Mouse (Mus musculus): ENCODE measurements around the gene Lrrc8d. TPM values are rescaled to one million over a fixed set of nuclear protein-coding genes. Genes with fewer than 3 reads are reported as not detected.

The Lrrc8d gene
- polyA plus RNA-seq, 1 experiment from 2014 or later: 19.4 TPM

GRCm38 (mm10) chr5:105824827-105825226 is 125.1 kb downstream of the Lrrc8d start:
- no peak overlapping the region for H3K4me2 ChIP-seq
- H3K9ac ChIP-seq: no peak overlapping the region
- 80% methylated on average over 4 of the region's 4 CpGs for WGBS
- no peak for ATAC-seq (ENCODE audit: insufficient number of reproducible peaks, insufficient read depth, low FRiP score, low TSS enrichment, low read depth)
- peaks cover 21% of the 10 kb centered on the region for H3K4me1 ChIP-seq
- H3K4me3 ChIP-seq: no peak overlapping the region
- no peaks in the 10 kb centered on the region for H3K9me3 ChIP-seq
- H3K27me3 ChIP-seq: no peaks in the 10 kb centered on the region
- no peaks in the 10 kb centered on the region for H3K36me3 ChIP-seq
- H3K27ac ChIP-seq: no peak overlapping the region

GRCm38 (mm10) chr5:105826916-105827510 is 127.2 kb downstream of the Lrrc8d start:
- ATAC-seq (ENCODE audit: insufficient number of reproducible peaks, insufficient read depth, low FRiP score, low TSS enrichment, low read depth): no peak
- H3K9me3 ChIP-seq: no peaks in the 10 kb centered on the region
- H3K9ac ChIP-seq: no peak overlapping the region
- no peaks in the 10 kb centered on the region for H3K27me3 ChIP-seq
- H3K27ac ChIP-seq: no peak overlapping the region
- 49% methylated on average over 5 of the region's 5 CpGs for WGBS
- H3K4me2 ChIP-seq: no peak overlapping the region
- no peak overlapping the region for H3K4me3 ChIP-seq
- peaks cover 21% of the 10 kb centered on the region for H3K4me1 ChIP-seq
- no peaks in the 10 kb centered on the region for H3K36me3 ChIP-seq

- whole genome bisulfite sequencing: 90% methylated on average over 3 of the region's 3 CpGs
- no peak overlapping the region for H3K9ac ChIP-seq
- H3K9me3 ChIP-seq: no peaks in the 10 kb centered on the region
Observed at GRCm38 (mm10) chr5:105828050-105828449, 128.3 kb downstream of the Lrrc8d start.

GRCm38 (mm10) chr5:105829008-105829586 is 129.3 kb downstream of the Lrrc8d start:
- no peak overlapping the region for H3K4me3 ChIP-seq
- H3K27ac ChIP-seq: no peak overlapping the region

More at GRCm38 (mm10) chr5:105828050-105828449, 128.3 kb downstream of the Lrrc8d start:
- Histone ChIP-seq H3K36me3 (no peaks in the 10 kb centered on the region), H3K4me2 (no peak overlapping the region), H3K27ac (no peak overlapping the region), H3K4me1 (peaks cover 11% of the 10 kb centered on the region), H3K4me3 (no peak overlapping the region), H3K27me3 (no peaks in the 10 kb centered on the region)
- ATAC-seq (ENCODE audit: insufficient number of reproducible peaks, insufficient read depth, low FRiP score, low TSS enrichment, low read depth): no peak

GRCm38 (mm10) chr5:105832140-105832539 is 132.4 kb downstream of the Lrrc8d start:
- H3K9me3 ChIP-seq: no peaks in the 10 kb centered on the region
- H3K4me3 ChIP-seq: no peak overlapping the region
- no peak overlapping the region for H3K27ac ChIP-seq
- 62% methylated on average over 7 of the region's 7 CpGs for WGBS
- no peaks in the 10 kb centered on the region for H3K27me3 ChIP-seq
- no peak for ATAC-seq (ENCODE audit: insufficient number of reproducible peaks, insufficient read depth, low FRiP score, low TSS enrichment, low read depth)
- H3K36me3 ChIP-seq: no peaks in the 10 kb centered on the region
- no peak overlapping the region for H3K4me2 ChIP-seq
- no peak overlapping the region for H3K9ac ChIP-seq
- H3K4me1 ChIP-seq: no peaks in the 10 kb centered on the region

More at GRCm38 (mm10) chr5:105829008-105829586, 129.3 kb downstream of the Lrrc8d start:
- no peak overlapping the region for H3K4me2 ChIP-seq
- no peak overlapping the region for H3K9ac ChIP-seq
- H3K9me3 ChIP-seq: no peaks in the 10 kb centered on the region
- no peaks in the 10 kb centered on the region for H3K27me3 ChIP-seq
- H3K36me3 ChIP-seq: no peaks in the 10 kb centered on the region
- 44% methylated on average over 7 of the region's 7 CpGs for WGBS
- no peak for ATAC-seq (ENCODE audit: insufficient number of reproducible peaks, insufficient read depth, low FRiP score, low TSS enrichment, low read depth)
- H3K4me1 ChIP-seq: 0 out of 2 replicates have a peak, but pooled peaks cover 3% of the 10 kb centered on the region

- ATAC-seq (ENCODE audit: insufficient number of reproducible peaks, insufficient read depth, low FRiP score, low TSS enrichment, low read depth): no peak
Observed at GRCm38 (mm10) chr5:105833923-105834322, 134.2 kb downstream of the Lrrc8d start.

GRCm38 (mm10) chr5:105836006-105836405 is 136.2 kb downstream of the Lrrc8d start:
- H3K4me3 ChIP-seq: no peak overlapping the region
- no peak for ATAC-seq (ENCODE audit: insufficient number of reproducible peaks, insufficient read depth, low FRiP score, low TSS enrichment, low read depth)
- no peak overlapping the region for H3K27ac ChIP-seq
- no peaks in the 10 kb centered on the region for H3K27me3 ChIP-seq
- H3K4me2 ChIP-seq: no peak overlapping the region
- no peaks in the 10 kb centered on the region for H3K4me1 ChIP-seq
- 73% methylated on average over 9 of the region's 9 CpGs for WGBS
- H3K36me3 ChIP-seq: no peaks in the 10 kb centered on the region
- H3K9me3 ChIP-seq: no peaks in the 10 kb centered on the region
- no peak overlapping the region for H3K9ac ChIP-seq

More at GRCm38 (mm10) chr5:105833923-105834322, 134.2 kb downstream of the Lrrc8d start:
- no peaks in the 10 kb centered on the region for H3K36me3 ChIP-seq
- no peak overlapping the region for H3K9ac ChIP-seq
- WGBS: 69% methylated on average over 3 of the region's 3 CpGs
- H3K4me2 ChIP-seq: no peak overlapping the region
- H3K27me3 ChIP-seq: no peaks in the 10 kb centered on the region
- no peaks in the 10 kb centered on the region for H3K9me3 ChIP-seq
- H3K4me1 ChIP-seq: no peaks in the 10 kb centered on the region
- no peak overlapping the region for H3K27ac ChIP-seq
- no peak overlapping the region for H3K4me3 ChIP-seq

- no peaks in the 10 kb centered on the region for H3K9me3 ChIP-seq
- 69% methylated on average over 13 of the region's 13 CpGs for WGBS
Observed at GRCm38 (mm10) chr5:105839740-105840310, 140.1 kb downstream of the Lrrc8d start.

GRCm38 (mm10) chr5:105844044-105844753 is 144.4 kb downstream of the Lrrc8d start:
- H3K27ac ChIP-seq: no peak overlapping the region
- no peaks in the 10 kb centered on the region for H3K9me3 ChIP-seq
- no peaks in the 10 kb centered on the region for H3K36me3 ChIP-seq
- no peak for ATAC-seq (ENCODE audit: insufficient number of reproducible peaks, insufficient read depth, low FRiP score, low TSS enrichment, low read depth)
- no peak overlapping the region for H3K9ac ChIP-seq
- peaks cover 1% of the 10 kb centered on the region for H3K4me1 ChIP-seq
- WGBS: 82% methylated on average over 10 of the region's 10 CpGs
- H3K4me2 ChIP-seq: no peak overlapping the region
- no peak overlapping the region for H3K4me3 ChIP-seq
- H3K27me3 ChIP-seq: no peaks in the 10 kb centered on the region

More at GRCm38 (mm10) chr5:105839740-105840310, 140.1 kb downstream of the Lrrc8d start:
- Histone ChIP-seq H3K9ac (no peak overlapping the region), H3K27me3 (no peaks in the 10 kb centered on the region), H3K4me2 (no peak overlapping the region), H3K4me1 (no peaks in the 10 kb centered on the region), H3K36me3 (no peaks in the 10 kb centered on the region), H3K27ac (no peak overlapping the region), H3K4me3 (no peak overlapping the region)
- no peak for ATAC-seq (ENCODE audit: insufficient number of reproducible peaks, insufficient read depth, low FRiP score, low TSS enrichment, low read depth)

GRCm38 (mm10) chr5:105845041-105845440 is 145.3 kb downstream of the Lrrc8d start:
- Histone ChIP-seq H3K27ac (no peak overlapping the region), H3K9me3 (no peaks in the 10 kb centered on the region), H3K9ac (no peak overlapping the region), H3K4me3 (no peak overlapping the region), H3K4me1 (peaks cover 9% of the 10 kb centered on the region), H3K4me2 (no peak overlapping the region), H3K27me3 (no peaks in the 10 kb centered on the region), H3K36me3 (no peaks in the 10 kb centered on the region)
- 90% methylated on average over 2 of the region's 2 CpGs for WGBS
- no peak for ATAC-seq (ENCODE audit: insufficient number of reproducible peaks, insufficient read depth, low FRiP score, low TSS enrichment, low read depth)

- no peaks in the 10 kb centered on the region for H3K9me3 ChIP-seq
- no peak overlapping the region for H3K9ac ChIP-seq
- H3K36me3 ChIP-seq: no peaks in the 10 kb centered on the region
- H3K27ac ChIP-seq: no peak overlapping the region
- H3K4me1 ChIP-seq: peaks cover 9% of the 10 kb centered on the region
- no peak for ATAC-seq (ENCODE audit: insufficient number of reproducible peaks, insufficient read depth, low FRiP score, low TSS enrichment, low read depth)
- 86% methylated on average over 8 of the region's 8 CpGs for WGBS
- no peaks in the 10 kb centered on the region for H3K27me3 ChIP-seq
- H3K4me2 ChIP-seq: no peak overlapping the region
- H3K4me3 ChIP-seq: no peak overlapping the region
Observed at GRCm38 (mm10) chr5:105847726-105848125, 148.0 kb downstream of the Lrrc8d start.

All from embryonic facial prominence, embryonic 13.5 days (tissue).